Mouse (Mus musculus) gonadal fat pad, adult 2 months (tissue): ENCODE data around the gene Cmtm7. TPM values are rescaled to one million over a fixed set of nuclear protein-coding genes. Genes with fewer than 3 reads are reported as not detected.
A peak's percentile ranks its signal among the peaks of the same experiment; 100 is the strongest.

Source experiments
- DNase-seq: peaks from one replicate; pipeline ENCODE4 v3.0.0-alpha.2; 2012; ENCODE audit warnings: low read depth
- polyA plus RNA-seq: library from polyadenylated mRNA; depleted of rRNA; stranded (reverse); fragments of >200 nt; gene quantifications from 2 replicates; pipeline ENCODE4 v1.2.3, GENCODE M21; 2012; rRNA removed

The Cmtm7 gene
- 46.4 and 56.3 TPM in 2 replicates for polyA plus RNA-seq

DNA sequence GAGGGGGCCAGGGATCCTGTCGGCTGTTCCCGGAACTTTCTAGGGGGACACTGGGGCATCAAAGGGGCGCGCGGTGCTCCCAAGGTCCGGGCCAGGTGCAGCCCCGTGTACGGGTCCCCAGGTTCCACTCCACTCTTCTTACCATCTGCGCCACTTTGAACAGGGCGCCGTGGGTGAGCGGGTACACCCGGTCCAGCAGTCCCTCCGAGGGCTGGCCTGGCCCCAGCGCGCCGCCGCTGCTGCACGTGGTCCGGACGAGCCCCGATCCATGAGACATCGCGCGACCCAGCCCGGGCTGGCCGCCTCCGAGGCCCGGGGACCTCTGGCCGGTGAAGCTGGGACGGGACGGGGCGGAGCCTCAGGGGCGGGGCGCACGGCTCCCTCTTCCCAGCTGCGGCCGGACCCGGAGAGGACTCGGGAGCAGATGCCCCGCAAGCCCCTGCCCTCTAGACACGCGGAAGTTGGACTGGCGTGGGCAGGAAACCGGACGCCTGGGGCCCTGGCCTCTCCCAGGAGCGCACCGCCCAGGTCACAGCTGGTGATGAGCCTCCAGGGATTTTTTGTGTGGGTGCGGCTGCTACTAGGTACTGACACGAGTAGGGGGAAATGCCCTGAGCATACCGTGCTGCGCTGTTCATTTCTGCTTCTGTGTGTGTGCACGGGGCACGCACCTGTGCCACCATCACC is at the start of gene Cmtm7:
Gene Cmtm7, minus strand, starts transcription at position 331 of the 687 bp plus-strand sequence.
- no peak for DNase-seq

DNA sequence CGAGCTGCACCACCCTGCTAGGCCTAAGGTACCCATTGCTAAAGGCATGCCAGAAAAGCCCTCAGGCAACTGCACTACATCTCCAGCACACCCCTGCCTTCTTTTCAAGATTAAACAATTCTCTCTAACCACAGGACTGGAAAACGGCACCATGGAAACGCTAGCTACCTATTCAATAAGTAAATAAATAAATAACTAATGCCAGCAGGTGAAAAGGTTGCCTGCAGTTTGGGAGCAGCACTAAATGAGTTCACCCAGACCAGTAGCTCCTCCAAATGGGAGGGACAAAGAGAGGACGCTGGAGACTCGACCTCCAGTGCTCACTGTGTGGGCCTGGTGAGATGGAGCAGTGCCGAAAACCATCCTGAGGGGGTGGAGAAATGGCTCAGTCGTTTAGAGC is 48.7 kb upstream of the Cmtm7 start:
- DNase-seq, result no peak

DNA sequence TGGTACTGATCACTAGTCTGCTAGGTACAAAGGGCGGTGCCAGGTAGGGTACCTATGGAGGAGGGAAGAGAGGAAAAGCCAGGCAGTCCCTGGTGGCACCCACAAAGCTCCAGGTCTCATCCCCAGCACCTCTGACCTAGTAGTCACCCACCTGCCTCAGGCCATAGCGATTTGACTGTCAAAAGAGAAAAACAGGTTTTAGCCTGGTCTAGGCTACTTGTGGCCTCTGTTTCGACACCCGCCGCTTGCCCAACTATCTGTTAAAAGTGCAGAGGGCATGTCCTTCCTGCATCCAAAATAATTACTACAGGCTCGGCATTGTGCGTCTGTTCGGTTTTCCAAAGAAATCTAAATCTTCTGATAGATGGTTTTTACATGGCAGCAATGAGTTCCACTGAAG is 48.0 kb upstream of the Cmtm7 start:
- DNase-seq, result no peak

DNA sequence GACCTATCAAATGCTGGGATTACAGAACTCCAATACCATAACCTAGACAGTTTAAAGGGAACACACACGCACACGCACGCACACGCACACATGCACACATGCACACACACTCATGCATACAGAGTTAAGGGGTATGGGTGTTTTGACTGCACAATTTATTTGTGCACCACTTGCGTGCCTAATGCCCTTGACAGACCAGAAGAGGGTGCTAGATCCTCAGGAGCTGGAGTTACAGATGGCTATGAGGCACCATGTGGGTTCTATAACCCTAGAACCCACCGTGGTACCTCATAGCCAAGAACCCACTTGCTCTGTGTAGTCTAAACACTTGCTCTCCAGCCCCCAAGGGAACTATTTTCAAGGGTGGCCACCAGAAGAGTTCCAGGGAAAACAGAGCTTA is 46.7 kb upstream of the Cmtm7 start:
- DNase-seq, result no peak

DNA sequence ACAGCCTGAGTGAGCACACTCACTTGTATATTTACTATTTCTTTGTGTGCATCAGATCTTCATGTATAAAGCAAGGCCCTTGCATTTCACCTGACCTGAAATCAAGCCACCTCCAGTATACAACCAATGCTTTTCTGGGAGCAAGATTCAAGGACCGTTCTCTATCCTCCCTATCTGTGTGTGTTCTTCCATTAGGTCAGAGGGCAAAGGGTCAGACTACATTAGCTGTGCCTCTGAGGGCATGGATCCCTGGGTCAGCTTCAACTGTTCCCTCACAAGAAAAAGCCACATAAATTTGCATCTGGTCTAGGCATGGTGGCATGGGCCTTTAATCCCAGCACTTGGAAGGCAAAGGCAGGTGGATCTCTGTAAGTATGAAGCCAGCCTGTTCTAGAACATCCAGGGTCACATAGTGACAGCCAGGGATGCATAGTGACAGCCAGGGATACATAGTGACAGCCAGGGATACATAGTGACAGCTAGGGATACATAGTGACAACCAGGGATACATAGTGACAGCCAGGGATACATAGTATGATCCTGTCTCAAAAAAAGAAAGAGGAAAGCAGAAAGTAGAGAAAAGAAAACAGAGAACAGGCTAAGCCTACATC is 45.7 kb upstream of the Cmtm7 start:
- no peak for DNase-seq

DNA sequence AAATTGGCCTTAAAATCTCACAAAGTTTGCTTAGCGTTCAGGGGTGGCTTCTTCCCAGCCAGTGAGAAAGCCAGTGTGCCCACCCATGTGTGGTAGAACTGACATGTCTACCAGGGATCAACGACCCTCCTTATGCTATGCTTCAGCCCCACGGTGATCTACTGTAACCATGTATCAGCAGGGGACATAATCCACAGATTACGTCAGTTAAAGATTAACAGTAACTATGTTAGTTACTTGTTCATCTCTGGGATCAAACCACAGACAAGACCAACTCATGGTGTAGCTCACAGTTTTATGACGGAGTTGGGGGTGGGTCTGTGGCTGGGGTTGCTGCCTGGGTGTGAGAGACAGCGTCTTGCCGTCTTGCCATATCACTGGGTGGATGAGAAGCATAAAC is 42.5 kb upstream of the Cmtm7 start:
- DNase-seq, result no peak

DNA sequence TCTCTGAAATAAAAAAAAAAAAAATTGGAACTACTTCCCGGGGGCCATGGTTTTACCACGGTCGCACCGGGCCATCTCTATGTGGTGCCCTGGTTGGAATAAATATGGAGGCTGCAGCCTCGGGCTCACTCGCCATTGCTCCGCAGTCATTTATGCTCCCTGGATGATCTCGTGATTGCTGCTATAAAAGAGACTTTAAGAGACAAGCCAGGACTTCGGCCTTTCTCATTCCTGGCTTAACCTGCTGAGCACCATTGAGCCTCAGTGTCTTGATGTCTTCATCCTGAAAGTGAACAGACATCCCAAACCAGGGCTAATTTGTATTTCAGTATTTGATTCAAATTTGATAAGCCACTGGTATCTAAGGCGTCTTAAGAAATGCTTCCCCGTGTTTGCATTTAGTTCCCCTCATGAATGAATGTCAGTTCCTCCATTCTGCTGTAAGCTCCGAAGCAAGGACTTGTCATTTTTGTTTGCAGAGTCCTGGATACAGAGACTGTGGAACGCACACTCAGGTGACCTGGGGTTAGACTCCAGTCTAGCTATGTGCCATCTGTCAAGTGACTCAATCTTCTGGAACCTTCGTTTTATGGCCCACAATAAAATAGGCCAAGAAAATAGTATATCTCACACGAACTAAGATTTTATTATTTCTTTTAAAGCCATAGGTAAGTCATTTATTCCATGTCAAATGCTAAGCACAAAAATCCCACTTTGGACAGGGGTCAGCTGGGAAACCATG is 40.1 kb upstream of the Cmtm7 start:
- DNase-seq, result no peak

DNA sequence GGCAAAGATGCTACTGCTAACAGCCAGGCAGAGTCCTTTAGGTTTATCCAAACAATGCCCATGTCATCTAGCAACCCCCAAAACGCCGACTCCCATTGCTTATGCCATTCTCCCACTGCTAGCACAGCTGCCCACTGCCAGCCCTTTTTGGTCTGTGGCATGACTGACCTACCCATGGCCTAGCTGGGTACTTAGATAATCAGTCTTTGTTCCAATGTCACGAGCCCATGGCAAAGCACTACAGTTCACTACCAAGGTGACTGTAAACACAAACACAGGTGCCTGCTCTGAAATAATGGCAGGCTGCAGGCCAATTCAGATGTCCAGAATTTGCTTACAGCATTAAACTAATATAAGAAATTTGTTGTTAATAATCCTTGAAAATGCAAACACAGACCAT is 37.3 kb upstream of the Cmtm7 start:
- DNase-seq, result no peak

DNA sequence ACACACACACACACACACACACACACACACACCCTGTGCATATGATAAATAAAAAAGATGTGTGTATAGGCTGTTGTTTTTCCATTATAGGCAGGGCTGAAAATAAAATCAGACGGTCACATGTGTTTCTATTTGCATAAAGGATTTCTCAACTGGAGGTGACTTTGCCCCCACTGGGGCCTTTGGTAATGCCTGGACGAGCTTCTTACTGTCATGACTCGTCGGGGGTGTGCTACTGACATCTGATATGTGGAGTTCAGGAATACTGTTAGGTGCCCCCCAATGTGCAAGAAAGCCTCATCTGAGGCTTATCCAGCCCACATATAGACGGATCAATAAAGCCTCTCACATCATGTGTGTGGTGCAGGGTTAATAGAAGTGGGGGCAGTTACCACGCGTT is 35.4 kb upstream of the Cmtm7 start:
- DNase-seq, result no peak

DNA sequence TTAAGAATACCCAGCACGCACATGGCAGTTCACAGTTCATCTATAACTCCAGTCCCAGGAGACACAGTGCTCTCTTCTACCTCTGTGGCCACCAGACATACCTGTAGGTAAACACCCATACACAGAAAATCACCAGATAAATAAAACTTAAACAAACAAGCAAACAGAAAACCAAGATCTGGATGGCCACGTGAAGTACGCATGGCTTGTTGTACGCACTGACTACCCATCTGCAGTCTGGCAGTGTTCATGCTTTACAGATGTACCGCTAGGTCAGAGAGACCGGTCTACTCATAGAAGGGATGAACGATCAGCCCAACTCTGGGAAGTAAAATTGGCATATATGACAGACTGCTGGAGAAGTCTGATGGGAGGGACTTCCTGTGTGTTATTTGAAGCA is 34.5 kb upstream of the Cmtm7 start:
- DNase-seq, result no peak

DNA sequence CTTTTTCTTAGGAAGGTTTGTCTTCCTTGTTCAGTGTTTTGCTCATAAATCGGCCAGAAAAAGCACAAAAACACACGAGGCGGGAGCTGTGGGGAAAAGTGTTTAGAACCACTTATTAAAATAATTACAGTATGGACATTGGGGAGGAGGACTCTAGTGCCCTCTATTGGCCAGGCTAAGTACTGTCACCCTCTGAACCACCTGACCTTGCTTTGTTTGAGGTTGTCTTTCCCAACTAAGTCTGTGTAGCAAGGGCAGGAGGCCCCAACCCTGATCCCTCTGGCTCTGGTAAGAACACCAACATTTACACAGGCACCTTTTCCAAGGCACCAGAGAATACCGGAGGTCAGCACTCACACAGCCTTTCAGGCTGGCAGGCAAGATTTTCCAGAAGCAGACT is 33.7 kb upstream of the Cmtm7 start:
- no peak for DNase-seq

DNA sequence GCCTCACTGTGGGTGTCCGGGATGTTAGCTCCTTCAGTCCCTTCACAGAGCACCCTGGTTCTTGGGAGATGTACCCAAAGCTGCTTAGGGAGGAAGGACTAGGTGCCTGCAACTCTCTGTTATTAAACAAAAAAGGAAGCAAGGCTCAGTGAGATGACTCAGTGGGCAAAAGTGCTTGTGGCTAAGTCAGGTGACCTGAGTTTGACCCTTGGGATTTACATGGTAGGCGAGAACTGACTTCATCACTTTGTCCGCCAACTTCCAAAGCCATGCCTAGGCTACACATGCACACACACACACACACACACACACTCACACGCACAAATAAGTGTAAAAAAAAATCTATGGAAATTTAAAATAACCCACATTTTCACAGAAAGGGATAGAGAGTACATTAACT is 30.3 kb upstream of the Cmtm7 start:
- DNase-seq, result no peak

DNA sequence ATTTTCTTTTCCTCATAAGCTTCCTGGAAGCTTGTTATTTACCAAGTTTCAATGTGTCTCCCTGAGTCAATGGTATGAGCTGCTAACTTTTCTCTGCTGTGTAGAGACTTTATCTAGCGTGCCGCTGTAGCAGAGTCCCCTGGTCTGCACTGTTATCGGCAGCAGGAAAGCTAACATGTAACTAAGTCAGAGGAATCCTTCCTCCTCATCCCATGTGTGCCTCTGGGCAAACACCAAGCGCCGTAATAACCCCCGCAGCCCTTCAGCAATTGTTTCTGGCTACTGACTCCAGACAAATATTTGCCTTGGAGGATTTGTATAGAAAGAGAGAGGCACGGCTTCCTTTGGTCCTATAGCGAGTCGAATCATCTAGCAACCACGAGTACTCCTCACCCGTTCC is 29.2 kb upstream of the Cmtm7 start:
- DNase-seq, result no peak

DNA sequence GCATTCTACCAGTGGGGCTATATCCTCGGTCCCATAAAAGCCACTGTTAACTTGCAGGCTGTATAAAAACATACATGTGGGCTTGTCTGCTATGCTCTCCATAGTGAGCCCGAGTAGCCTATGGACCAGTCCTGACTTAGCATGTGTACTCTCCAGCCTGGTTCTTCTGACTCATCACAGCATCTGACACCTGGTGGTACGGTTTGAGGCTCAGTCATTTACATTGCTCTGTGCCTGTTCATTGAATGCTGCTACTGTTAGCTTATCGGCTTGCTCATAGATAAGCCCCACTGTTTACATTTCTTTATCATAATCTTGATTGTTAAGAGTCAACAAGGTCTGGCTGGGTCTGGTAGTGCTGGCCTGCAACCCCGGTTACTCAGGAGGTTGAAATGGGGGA is 27.0 kb upstream of the Cmtm7 start:
- DNase-seq, result no peak

DNA sequence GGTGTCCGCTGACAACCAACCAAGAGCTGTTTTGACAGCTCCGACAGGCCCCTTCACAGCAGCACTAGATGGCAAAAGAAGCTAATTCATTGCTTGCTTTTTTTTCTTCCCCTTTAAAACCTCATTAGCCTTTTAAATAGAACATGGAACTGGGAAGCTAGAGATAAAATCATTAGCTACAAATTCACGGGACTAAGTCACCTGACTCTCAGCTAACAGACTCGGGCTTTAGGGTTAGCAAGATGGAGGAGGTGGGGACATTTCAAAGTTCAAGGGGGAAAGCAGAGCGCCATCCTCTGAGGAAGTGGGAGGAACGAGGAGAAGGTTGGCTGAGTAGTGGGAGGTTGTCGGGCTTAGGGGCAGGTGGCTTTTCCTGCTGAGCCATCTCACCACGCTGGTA is 25.6 kb upstream of the Cmtm7 start:
- no peak for DNase-seq

DNA sequence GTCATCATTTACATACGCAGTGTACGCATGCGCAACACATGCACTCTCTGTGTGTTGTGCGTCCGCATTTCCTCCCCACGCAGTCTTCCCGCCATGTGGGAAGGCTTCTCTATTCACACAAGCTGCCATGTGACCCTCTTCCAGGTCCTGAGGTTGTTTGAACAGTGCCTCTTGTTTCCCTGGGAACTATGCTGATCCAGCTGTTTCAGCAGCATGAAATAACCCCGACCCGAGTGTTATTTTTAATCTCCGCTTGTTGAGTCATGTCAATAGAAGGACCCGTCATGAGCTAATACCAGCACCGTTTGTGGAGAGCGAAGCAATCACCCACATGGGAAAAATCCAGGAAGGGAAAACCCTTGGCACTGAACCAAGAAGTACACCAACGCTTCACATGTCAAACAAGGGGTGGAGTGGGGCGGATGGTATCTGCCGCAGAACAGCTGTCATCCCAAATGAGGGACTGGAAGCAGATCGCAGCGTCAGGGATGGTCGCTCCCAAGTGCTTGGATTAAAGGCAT is 23.6 kb upstream of the Cmtm7 start:
- peak; percentile 79 for DNase-seq

DNA sequence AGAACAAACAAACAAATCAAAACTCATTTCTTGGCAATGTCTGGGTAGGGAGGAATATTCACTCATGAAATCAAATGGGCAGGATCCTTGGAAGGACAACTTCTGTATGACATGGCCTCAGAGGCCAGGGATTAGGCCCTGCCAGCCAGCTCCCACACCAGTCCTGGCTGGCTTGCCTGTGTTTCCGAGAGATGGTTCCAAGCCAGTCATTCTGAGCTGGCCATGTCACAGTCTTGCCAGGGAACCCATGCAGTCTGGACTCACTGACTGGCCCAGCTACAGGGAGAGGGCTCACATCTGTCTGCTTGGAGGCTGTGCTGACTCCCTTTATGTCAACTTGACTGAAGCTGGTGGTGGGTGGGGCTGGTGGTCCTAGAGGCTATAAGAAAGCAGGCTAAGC is 20.5 kb upstream of the Cmtm7 start:
- no peak for DNase-seq

DNA sequence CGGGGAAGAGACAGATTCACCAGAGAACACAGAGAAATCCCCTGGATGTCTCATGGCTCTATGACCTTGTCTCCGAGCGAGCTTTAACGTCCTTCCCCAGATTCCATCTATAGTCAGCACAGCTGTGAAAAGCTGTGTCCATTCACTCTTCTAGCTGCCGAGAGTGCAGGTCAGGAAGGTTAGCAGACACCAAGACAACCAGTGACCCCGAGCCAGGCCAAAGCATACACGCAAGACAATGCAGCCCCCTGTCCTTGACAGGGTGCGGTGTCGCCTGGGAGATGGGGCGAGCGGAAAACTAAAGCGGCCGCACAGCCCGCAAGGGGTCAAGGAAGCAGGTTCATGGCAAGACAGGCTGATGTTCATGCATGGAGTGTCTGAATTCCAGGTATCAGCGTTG is 19.6 kb upstream of the Cmtm7 start:
- DNase-seq, result no peak

DNA sequence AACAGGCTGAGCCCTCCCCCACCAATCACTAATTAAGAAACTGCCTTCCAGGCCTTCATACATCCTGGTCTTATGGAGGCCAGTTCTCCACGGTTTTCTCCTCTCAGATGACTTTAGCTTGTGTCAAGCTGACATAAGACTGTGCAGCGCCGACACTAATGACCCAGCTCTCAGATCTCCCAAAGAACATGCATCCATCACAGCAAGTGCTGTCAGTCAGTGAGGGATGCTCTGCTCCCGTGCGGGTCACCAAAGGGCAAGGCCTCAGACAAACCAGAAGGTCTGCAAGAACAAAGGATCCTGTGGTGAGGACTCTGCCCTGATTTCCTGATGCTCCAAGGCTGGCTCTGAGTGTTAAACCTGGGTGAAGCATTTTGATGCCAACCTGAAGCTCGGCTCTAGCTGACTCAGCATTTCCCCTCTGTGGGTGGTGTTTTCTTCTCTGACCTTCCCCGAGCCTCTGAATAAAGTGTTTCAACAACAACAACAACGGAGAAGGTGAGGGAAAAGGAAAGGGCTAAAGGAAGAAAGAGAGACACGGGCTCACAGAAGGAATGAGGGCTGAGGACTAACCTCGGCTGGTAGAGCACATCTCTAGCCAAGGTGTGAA is 17.9 kb upstream of the Cmtm7 start:
- no peak for DNase-seq

DNA sequence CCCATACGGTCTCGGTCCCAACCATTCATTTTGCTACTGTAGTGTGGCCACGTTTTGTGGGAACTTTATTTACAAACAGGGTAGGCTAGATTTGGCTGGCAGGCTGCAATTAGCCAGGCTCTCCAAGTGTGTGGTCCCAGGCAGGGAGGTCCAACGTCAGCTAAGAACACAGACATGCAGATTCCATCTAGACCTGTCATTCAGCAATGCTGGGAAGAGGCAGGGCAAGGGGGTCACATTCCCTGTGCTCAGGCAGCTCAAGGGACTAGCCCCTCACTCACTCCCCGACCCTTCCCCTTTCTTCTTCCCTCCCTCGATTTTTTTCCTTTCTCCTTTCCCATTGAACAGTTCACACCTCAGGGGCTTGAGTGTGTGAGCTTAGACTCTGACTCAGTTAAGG is 17.2 kb upstream of the Cmtm7 start:
- DNase-seq, result no peak

DNA sequence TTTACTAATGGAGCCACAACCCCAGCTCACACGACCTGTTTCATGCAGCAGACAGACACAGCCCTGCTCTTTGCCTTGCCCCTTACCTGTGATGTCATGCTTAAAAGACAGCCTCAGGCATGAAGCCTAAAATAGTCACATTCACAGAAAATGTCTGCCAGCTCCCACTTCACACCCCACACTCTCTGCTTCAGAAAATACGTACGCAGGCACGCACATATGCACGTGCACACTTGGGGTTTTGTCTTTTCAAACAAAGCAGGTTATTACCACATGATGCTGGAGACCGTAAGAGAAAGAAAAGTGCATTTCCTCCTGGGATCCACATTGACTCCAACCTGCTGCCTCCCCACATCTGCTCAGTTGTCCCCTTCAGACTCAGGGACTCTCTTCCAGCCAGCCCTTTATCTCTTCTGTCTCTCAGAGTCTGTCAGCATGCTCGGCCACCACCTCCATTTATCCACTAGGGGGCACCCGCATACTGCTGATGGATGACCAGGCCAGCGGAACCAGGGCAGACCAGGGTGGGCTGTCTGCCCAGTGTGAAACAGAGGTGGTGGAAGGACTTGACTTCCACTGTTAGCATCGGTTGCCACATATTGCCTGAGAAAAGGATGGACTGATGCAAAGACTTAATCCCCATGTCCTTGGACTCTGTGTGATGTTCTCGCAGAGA is 15.8 kb upstream of the Cmtm7 start:
- DNase-seq, result no peak

DNA sequence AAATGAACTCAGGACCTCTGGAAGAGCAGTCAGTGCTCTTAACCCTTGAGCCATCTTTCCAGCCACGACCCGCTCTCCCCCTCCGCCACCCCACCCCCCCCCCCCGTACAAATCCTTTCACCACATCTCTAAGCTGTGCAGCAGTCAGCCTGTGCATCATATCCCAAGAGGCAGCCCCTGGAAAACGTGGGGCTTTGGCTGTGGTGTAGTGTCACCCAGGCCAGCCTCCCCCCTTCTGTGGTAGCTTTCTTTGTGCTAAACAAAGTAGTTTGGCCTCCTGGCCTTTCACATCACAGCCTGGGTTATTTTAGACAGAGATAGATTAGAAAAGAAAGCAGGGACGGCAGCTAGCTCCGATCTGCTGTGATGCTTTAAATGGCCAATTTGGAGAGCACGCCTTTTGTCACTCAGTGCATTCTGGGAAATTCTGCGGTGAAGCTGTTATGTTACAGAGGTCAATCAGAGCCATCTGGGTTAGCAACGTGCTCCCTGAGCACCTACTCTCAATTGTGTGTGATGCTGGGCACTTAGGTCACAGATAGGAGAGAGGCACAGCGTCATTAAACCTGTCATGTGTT is 14.9 kb upstream of the Cmtm7 start:
- DNase-seq, result no peak
